Mouse (Mus musculus) frontal cortex, adult 2 months (tissue): ENCODE results near the gene Gm10639. TPM values are rescaled to one million over a fixed set of nuclear protein-coding genes. Genes with fewer than 3 reads are reported as not detected.
"Not testable (repeated sequence)": the region's sequence is repeated elsewhere in the genome, so short reads cannot be mapped to it uniquely, and the experiment has no call there.

Source experiments
- DNase-seq, 2 experiments: peaks; one replicate each; pipeline ENCODE4 v3.0.0; 2022; ENCODE audit warnings: low spot score in 1 of 2; ENCODE audit errors: extremely low spot score in 1 of 2
- polyA plus RNA-seq: library from polyadenylated mRNA; depleted of rRNA; stranded (reverse); fragments of >200 nt; gene quantifications from 2 replicates; pipeline ENCODE4 v1.2.3, GENCODE M21; 2012; rRNA removed

Gene Gm10639
- polyA plus RNA-seq, 1 experiment: not detected

- DNase-seq: not testable (repeated sequence)
These were observed 55.5 kb downstream of the Gm10639 start for GRCm38 (mm10) chr9:78345235-78345634.

GRCm38 (mm10) chr9:78347004-78347403 is 57.3 kb downstream of the Gm10639 start:
- DNase-seq: no peak

GRCm38 (mm10) chr9:78348206-78349004 is 58.7 kb downstream of the Gm10639 start:
- DNase-seq: not testable (repeated sequence)

GRCm38 (mm10) chr9:78349141-78349540 is 59.4 kb downstream of the Gm10639 start:
- DNase-seq: not testable (repeated sequence)

- not testable (repeated sequence) for DNase-seq
These were observed 60.3 kb downstream of the Gm10639 start for GRCm38 (mm10) chr9:78350007-78350406.

- no peak for DNase-seq
These were observed 61.9 kb downstream of the Gm10639 start for GRCm38 (mm10) chr9:78351504-78352220.

Other genes starting within 250 kb of the Gm10639 start
- 0.08 TPM in 1 of 2 replicates, not detected in the other for gene Gcm1, start 238.0 kb upstream of the Gm10639 start, polyA plus RNA-seq
- 124 TPM in 2 replicates for gene Fbxo9, start 180.9 kb upstream of the Gm10639 start, polyA plus RNA-seq
- gene Ick, start 180.7 kb upstream of the Gm10639 start, polyA plus RNA-seq: 15.6 and 16.2 TPM in 2 replicates
- gene Gsta4, start 107.1 kb upstream of the Gm10639 start, polyA plus RNA-seq: 90.2 and 94.2 TPM in 2 replicates
- not detected in 2 replicates for gene Gsta1, start 59.3 kb upstream of the Gm10639 start, polyA plus RNA-seq
- gene Gm3776, start 32.8 kb upstream of the Gm10639 start, polyA plus RNA-seq: not detected in 2 replicates
- not detected in 2 replicates for gene Omt2a, start 24.9 kb downstream of the Gm10639 start, polyA plus RNA-seq
- gene Omt2b, start 37.7 kb downstream of the Gm10639 start, polyA plus RNA-seq: not detected in 2 replicates
- gene Gsta2, start 65.9 kb downstream of the Gm10639 start, polyA plus RNA-seq: 0.21 TPM in 1 of 2 replicates, not detected in the other
- gene Dppa5a, start 78.3 kb downstream of the Gm10639 start, polyA plus RNA-seq: 0.18 TPM in 1 of 2 replicates, not detected in the other
- 0.06 and 0.08 TPM in 2 replicates for gene Ooep, start 88.8 kb downstream of the Gm10639 start, polyA plus RNA-seq
- gene Ddx43, start 105.9 kb downstream of the Gm10639 start, polyA plus RNA-seq: 0.19 and 0.30 TPM in 2 replicates
- 0.59 and 0.90 TPM in 2 replicates for gene Cgas, start 153.3 kb downstream of the Gm10639 start, polyA plus RNA-seq
- 27.5 and 33.9 TPM in 2 replicates for gene Mto1, start 158.3 kb downstream of the Gm10639 start, polyA plus RNA-seq
- gene Gm17324, start 158.9 kb downstream of the Gm10639 start, polyA plus RNA-seq: 0.68 and 0.80 TPM in 2 replicates
- gene Eef1a1, start 199.2 kb downstream of the Gm10639 start, polyA plus RNA-seq: 3,478 and 3,677 TPM in 2 replicates